Mouse (Mus musculus): ENCODE results near the gene Cish. TPM values are rescaled to one million over a fixed set of nuclear protein-coding genes. Genes with fewer than 3 reads are reported as not detected.

Gene Cish
- total and polyA plus RNA-seq, 3 experiments = 10.0 to 24.5 TPM; not detected in 1

DNA sequence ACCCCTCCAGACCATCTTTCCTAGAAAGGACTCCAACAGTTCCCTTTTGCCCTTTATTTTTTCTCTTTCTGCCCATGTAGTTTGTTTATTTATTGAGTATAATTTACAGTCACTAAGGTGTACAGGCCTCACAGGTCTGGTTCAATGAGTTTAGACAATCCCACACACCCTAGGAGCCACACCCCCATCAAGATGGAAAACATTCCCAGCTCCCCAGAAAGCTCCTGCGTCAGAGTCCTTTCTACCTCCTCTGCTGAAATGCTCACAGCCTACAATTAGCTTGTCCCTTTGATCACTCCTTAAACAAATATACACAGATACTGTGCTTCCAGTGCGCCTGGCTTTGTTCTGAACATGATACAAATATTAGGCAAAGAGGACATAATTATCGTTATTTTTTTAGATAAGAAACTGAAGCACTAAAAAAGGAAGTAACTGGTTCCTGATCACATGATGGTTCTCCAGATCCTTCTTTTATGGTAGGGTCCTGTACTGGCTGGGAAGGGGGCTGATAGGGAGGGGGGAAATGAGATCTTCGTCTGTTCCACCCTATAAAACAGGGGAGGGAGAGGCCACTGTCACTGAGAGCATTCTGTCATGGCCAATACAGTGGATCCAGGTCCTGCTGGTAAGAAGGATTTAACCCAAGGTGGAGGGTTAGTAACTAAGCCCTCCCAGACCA is 28.0 kb upstream of the Cish start:
- Histone ChIP-seq H3K36me3 (ENCODE audit: control insufficient read depth in 1 of 2, insufficient read depth in 2 of 2, low read length in 2 of 2) (peaks cover 0 to 41% of the 10 kb centered on the region in 2 experiments; a peak in 2 of 4 replicates), H3K4me3 (ENCODE audit: control insufficient read depth in 1 of 2, insufficient read depth in 1 of 2, low read depth in 2 of 2, low read length in 2 of 2) (peak overlapping the region in 1 of 2 experiments; percentile 56; a peak in 3 of 4 replicates), H3K27ac (ENCODE audit: control insufficient read depth, low read depth, low read length) (peak overlapping the region; percentile 92), H3K27me3 (ENCODE audit: control insufficient read depth in 1 of 2, insufficient read depth in 2 of 2, low read length in 2 of 2) (no peaks in the 10 kb centered on the region), H3K9me3 (replicated peaks; ENCODE audit: insufficient read depth, low read length) (no peaks in the 10 kb centered on the region), H3K4me1 (ENCODE audit: control insufficient read depth in 1 of 2, insufficient read depth in 2 of 2, low read length in 2 of 2) (peaks cover 37 to 62% of the 10 kb centered on the region in 2 experiments), H3K79me2 (ENCODE audit: control insufficient read depth, insufficient read depth, low read length, poor library complexity) (no peaks in the 10 kb centered on the region), H3K9ac (ENCODE audit: control insufficient read depth, low read depth, low read length, poor library complexity, severe bottlenecking) (peak overlapping the region; percentile 50)
- peak; percentile 54 for DNase-seq (ENCODE audit: low read depth, low spot score)
- TF ChIP-seq POLR2AphosphoS2 (IDR thresholded peaks at IDR 0.05; ENCODE audit: low read length) (no peak), MAX (IDR thresholded peaks at IDR 0.05; ENCODE audit: low read length) (peak; percentile 65), KAT2A (conservative IDR thresholded peaks at IDR 0.05; ENCODE audit: low read depth, low read length) (no peak), EP300 (IDR thresholded peaks at IDR 0.05; ENCODE audit: low read depth in 1 of 2, low read length in 2 of 2) (peak; percentile 70 to 83), ETS1 (IDR thresholded peaks at IDR 0.05; ENCODE audit: low read depth, low read length) (peak; percentile 70), CHD2 (IDR thresholded peaks at IDR 0.05; ENCODE audit: low read length) (no peak), MXI1 (IDR thresholded peaks at IDR 0.05; ENCODE audit: low read depth, low read length) (peak; percentile 39), MEF2A (IDR thresholded peaks at IDR 0.05; ENCODE audit: extremely low read depth, insufficient replicate concordance, low read depth, low read length, poor library complexity, severe bottlenecking) (no peak), HCFC1 (IDR thresholded peaks at IDR 0.05; ENCODE audit: low read depth, low read length) (0 out of 2 replicates have a peak, but pooled peaks have one; percentile 31), NELFE (IDR thresholded peaks at IDR 0.05; ENCODE audit: low read depth, low read length) (no peak), POLR2A (IDR thresholded peaks at IDR 0.05; ENCODE audit: control insufficient read depth in 1 of 2, insufficient read depth in 1 of 2, low read depth in 1 of 2, low read length in 2 of 2, poor library complexity in 1 of 2) (no peak), GABPA (IDR thresholded peaks at IDR 0.05; ENCODE audit: low read depth, low read length) (0 out of 2 replicates have a peak, but pooled peaks have one; percentile 29), TBP (IDR thresholded peaks at IDR 0.05; ENCODE audit: low read depth, low read length) (no peak), MAZ (IDR thresholded peaks at IDR 0.05; ENCODE audit: low read depth, low read length) (no peak), MYC (IDR thresholded peaks at IDR 0.05; ENCODE audit: low read depth, low read length) (0 out of 2 replicates have a peak, but pooled peaks have one; percentile 51), MYB (IDR thresholded peaks at IDR 0.05; ENCODE audit: low read depth, low read length) (peak; percentile 53; the same call in 1 of the 2 replicates), ZKSCAN1 (IDR thresholded peaks at IDR 0.05; ENCODE audit: low read depth, low read length) (no peak), USF2 (IDR thresholded peaks at IDR 0.05; ENCODE audit: borderline replicate concordance in 1 of 2, insufficient read depth in 1 of 2, low read depth in 1 of 2, low read length in 2 of 2) (peak in 1 of 2 experiments; percentile 75; a peak in 2 of 4 replicates), BHLHE40 (IDR thresholded peaks at IDR 0.05; ENCODE audit: borderline replicate concordance, low read depth, low read length) (peak; percentile 68; the same call in 1 of the 2 replicates), ZMIZ1 (IDR thresholded peaks at IDR 0.05; ENCODE audit: low read depth, low read length) (peak; percentile 28; the same call in 1 of the 2 replicates), SIN3A (IDR thresholded peaks at IDR 0.05; ENCODE audit: low read length) (peak; percentile 50; the same call in 1 of the 2 replicates), SMC3 (IDR thresholded peaks at IDR 0.05; ENCODE audit: low read depth, low read length) (no peak), POLR2AphosphoS5 (IDR thresholded peaks at IDR 0.05; ENCODE audit: borderline replicate concordance, low read depth, low read length) (no peak), CHD1 (IDR thresholded peaks at IDR 0.05; ENCODE audit: low read depth, low read length) (no peak), ZNF384 (IDR thresholded peaks at IDR 0.05; ENCODE audit: low read depth, low read length) (peak; percentile 22; the same call in 1 of the 2 replicates), UBTF (IDR thresholded peaks at IDR 0.05; ENCODE audit: borderline replicate concordance, insufficient read depth, low read depth, low read length) (no peak), TAL1 (IDR thresholded peaks at IDR 0.05; ENCODE audit: low read length) (no peak), MAFK (IDR thresholded peaks at IDR 0.05; ENCODE audit: borderline replicate concordance, low read depth, low read length) (no peak), RCOR1 (IDR thresholded peaks at IDR 0.05; ENCODE audit: low read depth, low read length) (peak; percentile 64), CTCF (IDR thresholded peaks at IDR 0.05 in 2 of 3, conservative IDR thresholded peaks at IDR 0.05 in 1 of 3; ENCODE audit: control insufficient read depth in 1 of 3, insufficient read depth in 1 of 3, low read depth in 2 of 3, low read length in 3 of 3, poor library complexity in 1 of 3, severe bottlenecking in 1 of 3) (no peak), E2F4 (IDR thresholded peaks at IDR 0.05; ENCODE audit: borderline replicate concordance, low read depth, low read length) (no peak), TCF12 (IDR thresholded peaks at IDR 0.05; ENCODE audit: low read depth, low read length) (peak; percentile 29; the same call in 1 of the 2 replicates), ZC3H11A (IDR thresholded peaks at IDR 0.05; ENCODE audit: low read depth, low read length) (peak; percentile 7; the same call in 1 of the 2 replicates), ELF1 (IDR thresholded peaks at IDR 0.05; ENCODE audit: low read depth, low read length) (0 out of 2 replicates have a peak, but pooled peaks have one; percentile 24), USF1 (IDR thresholded peaks at IDR 0.05; ENCODE audit: low read depth, low read length) (peak; percentile 94)
